Mouse (Mus musculus) bone marrow macrophage, adult 2 months (primary cell): ENCODE measurements around the gene Tmub2. TPM values are rescaled to one million over a fixed set of nuclear protein-coding genes. Genes with fewer than 3 reads are reported as not detected.
A peak's percentile ranks its signal among the peaks of the same experiment; 100 is the strongest.

Experiments used
- H3K27ac ChIP-seq: 2 replicates; pipeline ENCODE4 v1.5.1; 2012; ENCODE audit warnings: low read depth, low read length; ENCODE audit not compliant: insufficient read depth
- H3K4me1 ChIP-seq: 2 replicates; pipeline ENCODE4 v1.6.1; 2012; ENCODE audit warnings: low read length; ENCODE audit not compliant: control insufficient read depth, insufficient read depth
- H3K4me3 ChIP-seq: 2 replicates; pipeline ENCODE4 v1.5.1; 2012; ENCODE audit warnings: mild to moderate bottlenecking, low read length, moderate library complexity; ENCODE audit not compliant: insufficient read depth
- CTCF ChIP-seq: IDR thresholded peaks from 2 replicates; pipeline ENCODE4 v1.5.1; 2012; ENCODE audit warnings: low read depth, mild to moderate bottlenecking, low read length, moderate library complexity
- POLR2A ChIP-seq: IDR thresholded peaks from 2 replicates; pipeline ENCODE4 v1.6.1; 2012; ENCODE audit warnings: mild to moderate bottlenecking, low read depth, low read length, borderline replicate concordance
- polyA plus RNA-seq: library from polyadenylated mRNA; stranded (reverse); fragments of >200 nt; gene quantifications from 2 replicates; pipeline ENCODE4 v1.2.4, GENCODE M21; 2012; ENCODE audit not compliant: missing spikeins, insufficient read depth, insufficient read length

Gene Tmub2
- polyA plus RNA-seq, 1 experiment = 62.2 TPM

DNA sequence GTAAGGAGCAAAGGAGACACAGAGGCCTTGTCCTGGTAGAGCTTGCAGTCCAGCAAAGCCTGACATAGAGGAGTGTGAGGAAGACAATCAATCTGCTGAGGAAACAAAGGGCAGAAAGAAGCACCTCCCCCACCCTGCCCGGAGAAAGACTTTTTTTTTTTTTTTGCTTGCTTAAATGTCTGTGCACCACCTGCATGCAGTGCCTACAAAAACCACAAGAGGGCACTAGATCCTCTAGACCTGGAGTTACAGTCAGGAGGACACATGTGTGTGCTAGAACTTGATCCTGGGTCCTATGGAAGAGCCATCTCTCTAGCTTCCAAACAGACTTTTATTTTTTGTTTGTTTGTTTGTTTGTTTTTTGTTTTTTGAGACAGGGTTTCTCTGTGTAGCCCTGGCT is 15.1 kb downstream of the Tmub2 start:
- Histone ChIP-seq H3K4me3 (no peak overlapping the region), H3K4me1 (peaks cover 7% of the 10 kb centered on the region; the same call in 1 of the 2 replicates), H3K27ac (no peak overlapping the region)
- no peak for TF ChIP-seq POLR2A
- TF ChIP-seq CTCF = no peak

DNA sequence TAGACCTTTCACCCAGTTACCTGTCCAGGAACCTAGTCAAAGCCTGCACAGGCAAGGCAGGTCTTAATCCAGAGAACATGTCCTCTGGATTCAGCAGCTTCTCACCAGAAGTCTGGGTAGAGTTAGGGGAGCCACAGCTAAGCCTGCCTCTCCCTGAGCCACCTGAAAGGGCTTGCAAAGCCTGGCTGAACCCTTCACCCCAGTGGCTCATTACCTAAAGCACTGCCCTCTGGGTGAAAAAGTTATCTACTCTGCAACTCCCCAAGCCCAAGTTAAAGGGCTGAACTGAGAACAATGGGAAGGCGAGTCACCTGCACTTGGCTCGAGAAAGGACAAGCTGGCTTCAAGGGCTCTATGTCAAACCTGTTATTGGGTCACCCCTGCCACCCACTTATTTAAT is 19.4 kb downstream of the Tmub2 start:
- Histone ChIP-seq H3K4me3 (no peak overlapping the region), H3K27ac (no peak overlapping the region), H3K4me1 (no peaks in the 10 kb centered on the region)
- TF ChIP-seq POLR2A (no peak), CTCF (no peak)

GRCm38 (mm10) chr11:102305359-102305758 is 20.6 kb downstream of the Tmub2 start:
- Histone ChIP-seq H3K4me1 (peaks cover 5% of the 10 kb centered on the region; the same call in 1 of the 2 replicates), H3K4me3 (no peak overlapping the region), H3K27ac (no peak overlapping the region)
- TF ChIP-seq POLR2A (no peak), CTCF (no peak)

DNA sequence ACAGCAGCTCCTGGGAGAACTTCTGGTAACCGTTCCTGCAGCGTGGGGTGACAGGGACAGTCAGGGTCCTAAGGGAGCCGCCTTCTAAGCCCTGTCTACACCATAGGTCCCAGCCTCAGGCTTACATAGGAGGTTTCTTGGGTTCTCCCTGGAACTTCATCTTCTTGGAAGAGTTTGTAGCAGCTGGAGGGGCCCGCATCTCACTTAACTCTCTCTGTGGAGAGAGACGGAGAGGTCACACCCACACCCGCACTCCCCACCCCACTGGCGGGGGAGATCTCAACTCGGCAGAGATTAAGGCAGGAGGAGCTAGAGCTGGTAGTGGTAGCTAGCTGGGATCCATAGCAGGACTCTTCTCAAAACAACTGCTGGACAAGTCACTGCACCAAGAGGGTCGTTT is 23.4 kb downstream of the Tmub2 start:
- peaks cover 13% of the 10 kb centered on the region for H3K4me1 ChIP-seq

GRCm38 (mm10) chr11:102308979-102309378 is 24.2 kb downstream of the Tmub2 start:
- H3K4me1 ChIP-seq = peaks cover 14% of the 10 kb centered on the region
- no peak for TF ChIP-seq POLR2A
- TF ChIP-seq CTCF = peak; percentile 57; the same call in 1 of the 2 replicates
- peak overlapping the region; percentile 62 for H3K4me3 ChIP-seq
- peak overlapping the region; percentile 12 for H3K27ac ChIP-seq

More for the DNA sequence above, 23.4 kb downstream of the Tmub2 start:
- Histone ChIP-seq H3K27ac (no peak overlapping the region), H3K4me3 (no peak overlapping the region)
- TF ChIP-seq CTCF = no peak

DNA sequence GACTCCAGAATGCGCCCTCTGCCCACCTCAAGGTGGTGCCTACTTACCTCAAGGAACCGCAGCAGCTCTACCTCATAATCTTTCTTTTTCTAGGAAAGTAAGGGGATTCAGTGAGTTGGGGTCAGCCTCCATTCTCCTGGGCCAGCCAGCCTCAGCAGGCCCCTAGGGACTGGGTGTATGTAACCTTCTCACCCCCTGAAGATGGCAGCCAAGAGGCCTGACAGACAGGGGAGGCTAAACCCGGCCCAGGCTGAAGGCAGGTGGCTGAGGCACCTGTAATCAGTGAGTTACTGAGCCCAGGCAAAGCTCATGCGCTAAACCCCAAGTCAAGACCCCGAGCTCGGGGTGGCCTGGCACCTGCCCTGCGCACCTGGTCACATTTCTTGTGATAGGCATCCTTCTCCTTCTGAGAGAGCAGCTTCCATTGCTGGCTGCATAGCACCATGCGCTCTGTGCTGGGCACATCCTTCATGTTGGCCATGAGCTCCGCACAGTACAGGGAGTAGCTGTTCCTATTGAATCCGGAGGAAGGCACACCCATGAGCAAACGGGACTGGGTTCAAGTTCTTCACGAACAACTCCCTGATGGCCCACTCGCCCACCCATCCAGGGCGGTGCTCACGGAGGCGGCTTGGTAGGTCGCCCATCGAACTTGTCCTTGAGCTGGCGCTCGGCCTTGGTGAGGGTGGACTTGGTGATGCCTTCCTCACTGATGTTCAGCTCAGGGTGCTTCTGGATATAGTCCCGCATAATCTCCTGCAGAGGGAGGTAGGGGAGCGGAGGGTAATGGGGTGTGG is 25.3 kb downstream of the Tmub2 start:
- peaks cover 19% of the 10 kb centered on the region for H3K4me1 ChIP-seq
- no peak overlapping the region for H3K27ac ChIP-seq
- no peak for TF ChIP-seq CTCF
- no peak for TF ChIP-seq POLR2A
- H3K4me3 ChIP-seq = peak overlapping the region; percentile 62

DNA sequence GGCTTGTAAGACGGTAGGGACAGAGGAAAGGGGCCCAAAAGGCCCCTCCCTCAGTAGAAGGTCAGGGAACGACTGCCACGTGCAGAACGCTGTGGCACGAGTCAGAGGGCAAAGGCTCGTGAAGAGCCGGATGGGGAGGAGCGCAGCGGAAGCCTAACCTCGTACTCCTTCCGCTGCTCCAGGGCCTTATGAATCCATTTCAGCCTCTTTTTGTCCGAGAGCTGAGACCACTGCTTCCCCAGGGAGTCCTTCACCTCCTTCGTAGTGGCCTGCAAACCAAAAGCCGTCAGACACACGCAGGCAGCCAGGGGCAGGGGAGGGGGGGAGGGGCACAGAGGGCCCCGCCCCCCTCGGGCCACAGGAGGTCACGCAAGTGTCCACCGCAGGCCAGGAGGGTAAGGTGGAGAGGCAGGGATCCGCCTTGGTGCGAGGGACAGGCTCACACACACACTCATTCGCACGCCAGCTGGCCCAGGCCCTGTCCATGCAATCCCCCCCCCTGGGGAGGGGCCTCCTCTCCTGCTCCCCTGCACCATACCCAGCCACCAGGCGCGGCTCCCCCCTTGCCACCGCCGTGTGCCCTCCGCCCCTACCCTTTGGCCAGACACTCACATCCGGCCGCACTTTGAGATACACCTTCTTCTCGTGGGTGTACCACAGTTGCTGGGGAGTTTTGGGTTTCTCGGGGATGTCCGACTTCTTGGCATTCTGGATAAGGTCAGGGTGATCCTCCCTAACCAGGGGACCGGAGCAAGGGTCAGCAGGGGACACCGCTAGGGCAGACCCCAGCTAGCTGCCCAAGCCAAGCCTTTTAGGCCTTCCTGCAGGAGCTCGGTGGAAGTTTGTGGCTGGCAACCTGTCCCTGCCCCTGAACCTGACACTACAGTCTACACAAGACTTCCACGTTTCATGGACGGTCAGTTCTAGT is 26.3 kb downstream of the Tmub2 start:
- TF ChIP-seq POLR2A = no peak
- no peak for TF ChIP-seq CTCF
- Histone ChIP-seq H3K27ac (no peak overlapping the region), H3K4me3 (no peak overlapping the region), H3K4me1 (peaks cover 27% of the 10 kb centered on the region)

DNA sequence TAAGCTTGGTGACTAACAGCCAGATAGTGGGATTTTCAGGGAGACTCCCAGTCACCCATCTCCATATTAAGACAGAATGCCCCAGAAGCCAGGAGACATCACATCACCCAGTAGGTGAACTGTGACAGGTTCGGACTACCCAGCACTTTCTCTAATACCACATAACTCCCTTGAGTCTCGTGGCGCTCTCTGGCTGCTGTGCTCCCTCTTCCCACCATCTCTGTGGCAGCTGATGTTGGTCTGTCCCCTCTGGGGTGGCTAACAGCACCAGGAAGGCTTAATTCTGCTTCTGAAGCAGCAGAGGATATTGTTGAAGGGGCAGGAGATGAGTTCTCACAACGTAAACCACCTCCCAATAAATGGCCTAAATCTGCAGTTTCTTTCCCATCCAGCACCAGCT is 27.2 kb downstream of the Tmub2 start:
- Histone ChIP-seq H3K27ac (no peak overlapping the region), H3K4me3 (no peak overlapping the region), H3K4me1 (peaks cover 27% of the 10 kb centered on the region)
- TF ChIP-seq CTCF = no peak
- no peak for TF ChIP-seq POLR2A

DNA sequence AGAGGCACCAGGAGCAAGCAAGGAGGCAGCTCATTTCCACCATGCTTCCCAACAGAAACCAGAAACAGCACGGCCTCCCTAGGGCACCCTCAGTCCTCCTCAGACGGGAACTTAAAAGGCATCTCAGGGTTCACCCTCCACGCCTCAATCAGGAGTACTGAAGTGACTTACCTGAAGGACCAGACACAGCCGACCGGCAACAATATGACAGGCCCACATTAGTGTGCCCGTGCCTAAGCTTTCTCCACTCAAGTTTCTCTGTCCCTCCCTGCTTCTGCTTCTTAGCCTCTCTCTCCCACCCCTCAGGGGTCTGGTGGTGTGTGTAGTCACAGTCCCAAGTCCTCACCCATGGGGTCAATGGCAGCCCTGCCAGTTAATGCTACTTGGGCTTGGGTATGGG is 27.9 kb downstream of the Tmub2 start:
- Histone ChIP-seq H3K4me3 (no peak overlapping the region), H3K4me1 (peaks cover 27% of the 10 kb centered on the region), H3K27ac (no peak overlapping the region)
- TF ChIP-seq CTCF (no peak), POLR2A (no peak)

DNA sequence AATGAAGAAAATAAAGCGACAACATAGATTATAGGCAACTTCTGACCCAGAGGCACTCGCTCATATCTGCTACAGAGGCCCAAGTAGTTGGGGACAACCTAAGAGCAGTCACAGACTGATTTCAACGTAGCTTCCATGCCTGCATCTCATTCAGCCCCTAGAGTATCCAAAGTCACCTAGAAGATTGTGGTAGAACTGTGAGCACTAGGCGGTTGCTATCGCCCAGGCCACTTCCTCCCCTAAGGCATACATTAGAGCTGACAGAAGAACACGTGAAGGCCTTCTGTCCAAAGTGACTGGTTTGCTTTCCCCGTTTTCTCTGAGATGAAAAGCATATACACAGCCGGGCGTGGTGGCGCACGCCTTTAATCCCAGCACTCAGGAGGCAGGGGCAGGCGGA is 29.6 kb downstream of the Tmub2 start:
- Histone ChIP-seq H3K4me3 (no peak overlapping the region), H3K27ac (no peak overlapping the region), H3K4me1 (peaks cover 27% of the 10 kb centered on the region)
- TF ChIP-seq POLR2A (no peak), CTCF (no peak)
